Mouse (Mus musculus) olfactory bulb, adult 2 months (tissue): ENCODE results near the gene Anks1. TPM values are rescaled to one million over a fixed set of nuclear protein-coding genes. Genes with fewer than 3 reads are reported as not detected.
"Not testable (repeated sequence)": the region's sequence is repeated elsewhere in the genome, so short reads cannot be mapped to it uniquely, and the experiment has no call there.

ENCODE experiments used
- H3K27ac ChIP-seq: fragments of 200-500 bp; 2 replicates; pipeline ENCODE4 v1.5.1; 2012; ENCODE audit warnings: low read depth, low read length; ENCODE audit not compliant: insufficient read depth
- H3K4me1 ChIP-seq: fragments of 200-500 bp; 2 replicates; pipeline ENCODE4 v1.6.1; 2012; ENCODE audit warnings: low read length; ENCODE audit not compliant: control insufficient read depth, insufficient read depth
- H3K4me3 ChIP-seq: fragments of 200-500 bp; 2 replicates; pipeline ENCODE4 v1.5.1; 2012; ENCODE audit warnings: mild to moderate bottlenecking, low read depth, low read length, moderate library complexity; ENCODE audit not compliant: insufficient read depth
- CTCF ChIP-seq: fragments of 200-500 bp; IDR thresholded peaks from 2 replicates; pipeline ENCODE4 v1.5.1; 2012; ENCODE audit warnings: low read depth, mild to moderate bottlenecking, low read length, moderate library complexity; ENCODE audit not compliant: insufficient read depth
- POLR2A ChIP-seq: fragments of 200-500 bp; IDR thresholded peaks from 2 replicates; pipeline ENCODE4 v1.6.1; 2012; ENCODE audit warnings: mild to moderate bottlenecking, low read depth, low read length, moderate library complexity; ENCODE audit not compliant: insufficient read depth
- WGBS: fragments of 180-500 bp; shearing (Covaris S2); methylation state at CpG from one replicate; pipeline ENCODE4 v1.1.7; 2018; 5-methylcytosine and 5-hydroxymethylcytosine counted together
- polyA plus RNA-seq: library from polyadenylated mRNA; stranded (reverse); fragments of >200 nt; gene quantifications from 2 replicates; pipeline ENCODE4 v1.2.4, GENCODE M21; 2012; ENCODE audit warnings: low replicate concordance; ENCODE audit not compliant: missing spikeins, insufficient read depth, insufficient read length

Anks1 gene
- polyA plus RNA-seq, 1 experiment, result not detected

DNA sequence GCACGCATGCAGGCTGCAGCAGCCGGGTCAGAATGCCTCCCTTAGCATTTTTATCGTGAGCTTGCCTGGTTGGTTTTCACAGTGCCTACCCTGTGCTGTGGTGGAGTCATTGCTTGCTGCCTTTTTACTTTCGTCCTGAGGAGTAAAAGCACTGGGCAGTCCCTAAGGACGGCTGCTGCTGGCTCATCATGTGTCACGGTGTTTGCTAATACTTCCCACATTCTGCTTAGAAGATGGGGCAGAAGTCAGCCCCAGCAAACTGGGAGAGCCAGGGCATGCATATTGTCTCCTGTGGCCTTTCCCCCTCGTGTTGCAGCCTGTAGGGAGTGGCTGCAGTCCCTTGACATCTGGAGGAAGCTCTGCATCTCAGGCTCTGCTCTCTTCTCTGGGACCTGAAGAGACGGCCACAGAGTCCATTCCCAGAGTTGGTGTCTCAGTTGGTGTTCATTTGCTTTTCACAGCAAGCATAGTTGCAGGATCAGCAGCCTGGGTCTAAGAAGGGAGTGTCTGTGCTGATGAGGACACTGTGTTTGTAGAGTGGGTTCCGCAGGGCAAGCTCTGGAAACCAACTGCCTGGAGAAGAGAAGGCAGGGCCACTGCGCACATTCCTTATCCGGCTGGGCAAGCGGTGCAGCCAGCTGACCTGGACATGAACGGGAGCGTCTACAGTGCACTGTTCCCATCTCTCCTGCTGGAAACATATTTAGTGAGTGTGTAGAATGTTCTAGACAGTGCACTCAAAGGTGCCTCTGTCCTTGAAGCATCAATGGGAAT is 45.7 kb downstream of the Anks1 start:
- Histone ChIP-seq H3K4me3 (no peak overlapping the region), H3K27ac (no peak overlapping the region), H3K4me1 (0 out of 2 replicates have a peak, but pooled peaks cover under 1% of the 10 kb centered on the region)
- 79% methylated on average over 14 of the region's 14 CpGs for WGBS
- TF ChIP-seq POLR2A (no peak), CTCF (no peak)

DNA sequence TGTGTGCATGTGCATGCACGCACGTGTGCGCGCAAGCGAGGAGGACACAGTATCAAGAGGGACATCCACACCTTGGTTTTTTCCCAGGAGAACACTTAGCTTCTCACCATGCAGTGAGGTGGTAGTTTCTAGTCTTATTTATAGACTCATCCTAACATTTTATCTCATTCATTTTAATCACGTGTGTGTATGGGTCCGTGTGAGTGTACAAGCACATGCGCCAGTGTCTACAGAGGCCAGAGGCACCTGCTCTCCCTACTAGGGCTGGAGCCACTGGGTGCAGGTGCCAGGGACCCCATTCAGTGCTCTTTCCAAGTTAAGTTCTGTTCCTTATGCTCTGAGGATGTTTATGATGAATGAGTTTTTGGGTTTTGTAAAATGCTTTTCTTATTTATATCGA is 48.5 kb downstream of the Anks1 start:
- Histone ChIP-seq H3K4me3 (no peak overlapping the region), H3K27ac (no peak overlapping the region), H3K4me1 (peaks cover 13% of the 10 kb centered on the region)
- 90% methylated on average over 9 of the region's 9 CpGs for WGBS
- TF ChIP-seq POLR2A (no peak), CTCF (no peak)

DNA sequence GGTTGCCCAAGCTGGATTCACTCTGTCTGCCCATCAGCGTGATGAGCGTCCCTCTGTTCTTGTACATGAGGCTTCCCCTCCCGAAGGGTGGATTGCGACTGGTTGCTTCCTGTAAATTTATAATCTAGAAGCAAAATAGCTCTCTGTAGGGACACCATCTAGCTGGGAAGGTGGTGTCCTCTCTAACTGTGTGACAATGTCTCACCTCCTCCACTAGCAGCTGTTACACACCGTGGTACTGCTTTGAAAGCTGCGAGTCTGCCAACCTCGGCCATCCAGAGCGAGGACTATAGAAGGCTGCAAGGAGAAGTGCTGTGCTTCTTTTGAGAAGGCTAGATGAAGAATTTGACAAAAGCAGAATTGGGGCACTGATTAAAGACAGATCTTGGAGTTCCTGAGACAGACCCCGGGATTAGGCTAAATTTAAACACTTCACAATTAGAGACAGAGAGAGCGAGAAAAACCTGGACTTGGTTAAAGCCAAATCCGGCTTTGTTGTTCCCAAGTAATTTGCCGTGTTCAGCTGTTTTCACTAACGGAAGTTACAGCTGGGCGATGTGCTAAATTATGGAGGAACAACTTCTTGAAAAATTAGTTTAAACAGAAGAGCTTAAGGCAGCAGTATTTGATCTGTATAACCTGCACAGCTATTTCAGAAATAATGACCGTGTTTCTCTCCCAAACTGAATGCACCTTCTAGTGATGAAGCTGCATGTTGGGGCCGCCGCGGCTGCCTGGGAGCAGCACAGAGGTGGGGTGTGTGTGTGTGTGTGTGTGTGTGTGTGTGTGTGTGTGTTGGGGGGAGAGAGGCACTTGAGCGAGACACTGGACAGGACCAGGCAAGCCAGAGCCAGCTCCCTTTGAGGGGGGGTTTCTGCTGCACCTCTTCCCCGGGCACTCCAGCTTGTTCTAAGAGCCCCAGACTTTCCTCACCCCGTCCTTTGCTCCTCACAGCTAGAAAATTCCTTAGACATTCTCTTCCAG is 51.3 kb downstream of the Anks1 start:
- H3K4me3 ChIP-seq, result no peak overlapping the region
- 28% methylated on average over 21 of the region's 21 CpGs for WGBS
- H3K4me1 ChIP-seq, result peaks cover 13% of the 10 kb centered on the region
- no peak overlapping the region for H3K27ac ChIP-seq
- no peak for TF ChIP-seq CTCF
- no peak for TF ChIP-seq POLR2A

DNA sequence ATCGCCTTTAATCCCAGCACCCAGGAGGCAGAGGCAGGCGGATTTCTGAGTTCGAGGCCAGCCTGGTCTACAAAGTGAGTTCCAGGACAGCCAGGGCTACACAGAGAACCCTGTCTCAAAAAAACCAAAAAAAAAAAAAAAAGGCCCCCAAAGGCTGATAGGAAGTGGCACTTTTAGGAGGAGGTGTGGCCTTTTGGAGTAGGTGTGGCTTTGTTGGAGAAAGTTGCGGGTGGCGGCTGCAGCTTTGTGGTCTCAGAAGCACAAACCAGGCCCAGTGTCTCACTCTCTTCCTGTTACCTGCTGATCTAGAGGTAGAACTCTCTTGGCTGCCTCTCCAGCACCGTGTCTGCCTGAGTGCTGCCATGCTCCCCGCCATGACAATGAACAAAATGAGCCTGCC is 54.0 kb downstream of the Anks1 start:
- H3K27ac ChIP-seq, H3K4me3 ChIP-seq: not testable (repeated sequence)
- 97% methylated on average over 7 of the region's 7 CpGs for WGBS
- H3K4me1 ChIP-seq, result peaks cover 26% of the 10 kb centered on the region

DNA sequence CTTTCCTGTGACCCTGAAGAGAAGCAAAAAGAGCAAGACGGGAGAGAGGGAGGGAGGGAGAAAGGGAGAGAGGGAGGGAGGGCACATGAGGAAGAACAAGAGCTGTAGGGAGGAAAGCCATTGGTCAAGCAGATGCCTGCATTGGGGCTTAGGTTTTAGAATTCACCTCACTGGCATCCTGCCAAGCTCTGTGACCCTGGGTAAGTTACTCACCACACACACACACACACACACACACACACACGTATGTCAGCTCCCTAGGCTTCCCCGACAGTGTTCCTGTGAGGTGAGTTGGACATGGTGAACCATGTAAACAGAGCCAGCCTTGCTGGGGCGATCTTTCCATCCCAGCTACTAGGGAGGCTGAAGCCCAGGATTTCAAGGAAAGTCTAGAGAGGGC is 55.5 kb downstream of the Anks1 start:
- TF ChIP-seq POLR2A, result no peak
- TF ChIP-seq CTCF, result no peak
- Histone ChIP-seq H3K27ac (no peak overlapping the region), H3K4me1 (peaks cover 38% of the 10 kb centered on the region), H3K4me3 (no peak overlapping the region)
- 75% methylated on average over 4 of the region's 4 CpGs for WGBS

DNA sequence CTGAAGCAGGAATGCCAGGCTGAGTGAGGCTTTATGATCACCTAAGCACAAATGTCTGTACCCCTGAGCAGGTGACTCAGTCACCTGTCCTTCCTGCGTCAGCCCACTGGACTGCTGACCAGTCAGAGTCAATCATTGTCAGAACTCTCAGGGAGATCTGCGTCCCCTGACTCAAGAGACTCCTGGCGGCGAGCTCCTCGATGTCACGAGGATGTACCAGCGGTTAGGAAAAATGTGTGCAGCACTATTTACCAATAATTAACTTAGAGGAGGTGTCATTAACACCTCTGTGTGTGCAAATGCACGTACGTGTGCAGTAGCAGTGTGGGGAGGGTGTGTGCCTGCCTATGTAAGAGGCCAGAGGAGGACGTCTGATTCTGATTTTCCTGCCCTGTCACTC is 56.2 kb downstream of the Anks1 start:
- Histone ChIP-seq H3K4me1 (peaks cover 36% of the 10 kb centered on the region), H3K27ac (no peak overlapping the region), H3K4me3 (no peak overlapping the region)
- WGBS, result 87% methylated on average over 10 of the region's 10 CpGs
- TF ChIP-seq POLR2A (no peak), CTCF (no peak)

DNA sequence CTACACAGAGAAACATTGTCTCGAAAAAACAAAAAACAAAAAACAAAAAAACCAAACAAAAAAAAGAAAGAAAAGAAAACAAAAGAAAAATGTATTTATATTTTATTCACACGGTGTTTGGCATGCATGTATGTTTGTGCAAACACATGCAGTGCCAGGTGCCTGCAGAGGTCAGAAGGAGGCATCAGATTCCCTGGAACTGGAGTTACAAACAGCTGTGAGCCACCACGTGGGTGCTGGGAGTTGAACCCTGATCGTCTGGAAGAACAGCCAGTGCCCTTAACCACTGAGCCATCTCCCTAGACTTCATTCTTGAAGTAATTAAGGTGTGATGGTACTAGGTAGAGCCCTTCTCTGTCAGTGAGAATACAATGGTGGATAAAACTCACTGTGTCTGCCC is 57.0 kb downstream of the Anks1 start:
- TF ChIP-seq POLR2A, result no peak
- TF ChIP-seq CTCF, result no peak
- WGBS, result 76% methylated on average over 4 of the region's 4 CpGs
- Histone ChIP-seq H3K27ac (no peak overlapping the region), H3K4me1 (peaks cover 32% of the 10 kb centered on the region), H3K4me3 (no peak overlapping the region)

DNA sequence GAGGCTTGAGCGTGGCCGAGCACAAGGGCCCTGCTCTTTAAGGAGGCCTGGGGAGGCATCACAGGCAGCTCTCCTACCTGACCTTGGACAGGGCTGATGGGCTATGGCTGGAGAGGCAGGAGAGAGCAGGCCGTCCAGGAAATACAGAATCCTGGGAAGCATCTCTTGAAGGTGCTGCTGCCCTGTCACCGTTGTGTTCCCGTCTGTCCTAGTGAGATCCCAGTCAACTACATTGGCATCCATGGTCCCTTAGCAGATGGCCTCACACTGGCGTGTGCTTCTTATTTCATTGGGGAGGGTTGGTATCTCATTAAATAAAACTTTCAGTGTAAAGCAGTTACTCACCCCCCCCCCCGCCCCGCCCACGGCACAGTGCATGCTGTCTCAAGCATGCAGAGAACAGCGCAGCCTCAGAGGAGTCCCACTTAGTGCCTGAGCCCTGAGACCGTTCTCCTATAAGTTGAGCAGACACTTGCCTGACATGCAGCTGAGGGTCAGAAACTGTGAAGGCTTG is 57.5 kb downstream of the Anks1 start:
- WGBS, result 79% methylated on average over 11 of the region's 11 CpGs
- Histone ChIP-seq H3K27ac (no peak overlapping the region), H3K4me3 (no peak overlapping the region), H3K4me1 (peaks cover 37% of the 10 kb centered on the region)
- TF ChIP-seq POLR2A (no peak), CTCF (no peak)

DNA sequence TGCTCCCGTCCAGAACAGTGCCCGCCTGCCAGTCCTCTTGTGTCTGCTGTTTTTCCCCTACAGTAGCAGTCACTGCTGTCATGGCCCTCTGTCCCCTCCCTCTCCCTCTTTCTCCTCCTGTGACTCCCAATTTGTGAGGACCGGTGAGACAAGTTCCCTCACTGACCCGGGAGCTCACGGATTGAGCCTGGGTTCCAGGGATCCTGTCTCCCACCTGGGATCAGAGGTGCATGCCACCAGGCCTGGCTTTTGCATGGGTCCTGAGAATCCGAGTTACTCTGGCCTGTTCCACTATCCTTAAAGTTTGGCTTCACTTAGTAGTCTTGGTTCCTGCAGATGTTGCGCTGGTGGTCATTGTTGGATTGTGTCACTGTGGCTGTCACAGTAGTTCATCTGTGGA is 58.4 kb downstream of the Anks1 start:
- no peak for TF ChIP-seq POLR2A
- TF ChIP-seq CTCF, result no peak
- Histone ChIP-seq H3K4me1 (peaks cover 33% of the 10 kb centered on the region), H3K4me3 (no peak overlapping the region), H3K27ac (no peak overlapping the region)
- WGBS, result 87% methylated on average over 7 of the region's 7 CpGs
